Mouse (Mus musculus) layer of hippocampus, adult 2 months (tissue): ENCODE data around the gene Plekha4. TPM values are rescaled to one million over a fixed set of nuclear protein-coding genes. Genes with fewer than 3 reads are reported as not detected.

ENCODE experiments used
- DNase-seq, 2 experiments: peaks; one replicate each; pipeline ENCODE4 v3.0.0; 2022; ENCODE audit warnings: low spot score in 2 of 2
- H3K27ac ChIP-seq: fragments of 200-600 bp; 2 replicates; pipeline ENCODE4 v1.8.1; 2022
- H3K4me3 ChIP-seq: fragments of 200-600 bp; 2 replicates; pipeline ENCODE4 v1.8.1; 2022; ENCODE audit warnings: mild to moderate bottlenecking
- CTCF ChIP-seq: fragments of 200-600 bp; conservative IDR thresholded peaks from 2 replicates; pipeline ENCODE4 v1.8.1; 2022; ENCODE audit warnings: antibody characterized with exemption, mild to moderate bottlenecking, moderate library complexity
- total RNA-seq, 2 experiments: library from RNA; stranded (reverse); gene quantifications; 2 replicates each; pipeline ENCODE4 v1.2.3; 2021

Gene Plekha4
- total RNA-seq, 2 experiments from 2014 or later: 0.52 to 0.79 TPM

DNA sequence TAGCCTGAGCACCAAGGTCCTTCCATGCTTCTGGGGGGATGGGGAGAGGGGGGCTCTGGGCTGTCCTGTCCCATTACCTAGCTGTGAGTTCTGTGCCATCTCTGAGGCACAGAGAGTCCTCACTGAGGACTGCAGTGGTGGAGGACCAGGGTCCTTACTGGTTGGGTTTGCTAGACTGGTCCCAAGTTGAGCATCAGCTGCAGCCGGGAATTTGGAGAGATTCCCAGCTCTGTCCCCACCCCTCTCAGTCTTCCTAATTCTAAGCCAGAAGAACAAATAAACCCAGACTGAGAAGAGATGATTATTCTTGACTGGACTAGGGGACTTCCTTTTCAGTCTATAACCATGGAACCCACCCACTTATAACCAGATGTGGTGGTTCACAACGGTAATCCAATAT lies 4.5 kb downstream of the Plekha4 start:
- DNase-seq: no peak
- H3K27ac ChIP-seq: no peak overlapping the region
- H3K4me3 ChIP-seq: no peak overlapping the region
- TF ChIP-seq CTCF: no peak

DNA sequence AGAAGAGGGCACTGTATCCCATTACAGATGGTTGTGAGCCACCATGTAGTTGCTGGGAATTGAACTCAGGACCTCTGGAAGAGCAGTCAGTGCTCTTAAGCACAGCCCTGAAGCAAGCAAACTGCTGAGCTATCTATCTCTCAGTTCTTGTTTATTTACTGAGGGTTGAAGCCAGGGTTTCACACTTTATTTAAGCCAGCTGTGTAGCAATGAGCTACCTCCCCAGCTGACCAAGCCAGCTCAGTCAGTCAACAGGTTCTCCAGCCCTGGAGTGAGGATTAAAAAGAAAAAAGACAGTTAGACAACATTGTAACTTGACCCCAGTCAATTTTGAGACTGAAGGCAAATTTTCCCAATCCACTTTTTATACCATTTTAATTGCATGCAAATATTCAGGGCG lies 9.5 kb downstream of the Plekha4 start:
- no peak overlapping the region for H3K4me3 ChIP-seq
- DNase-seq: no peak
- H3K27ac ChIP-seq: no peak overlapping the region
- peak; percentile 27 for TF ChIP-seq CTCF

DNA sequence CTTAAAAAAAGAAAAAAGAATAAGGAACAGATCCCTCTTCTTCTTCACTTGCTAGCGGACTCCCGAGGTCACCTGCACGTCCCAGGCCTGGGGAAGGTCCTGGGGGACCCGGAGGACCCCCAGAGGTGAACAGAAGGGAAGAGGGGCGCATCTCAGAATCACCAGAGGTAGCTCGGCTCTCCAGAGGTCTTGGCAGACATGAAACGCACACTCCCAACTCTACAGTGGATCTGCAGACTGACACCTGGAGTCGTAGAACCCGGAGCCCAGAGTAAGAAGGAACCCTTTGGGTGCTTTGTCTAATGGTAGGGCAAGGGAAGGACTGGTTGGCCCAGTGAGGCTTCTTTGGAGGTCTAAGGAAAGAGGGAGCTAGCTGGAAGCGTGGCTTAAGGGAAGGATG lies 11.5 kb downstream of the Plekha4 start:
- peak overlapping the region; percentile 87 for H3K27ac ChIP-seq

DNA sequence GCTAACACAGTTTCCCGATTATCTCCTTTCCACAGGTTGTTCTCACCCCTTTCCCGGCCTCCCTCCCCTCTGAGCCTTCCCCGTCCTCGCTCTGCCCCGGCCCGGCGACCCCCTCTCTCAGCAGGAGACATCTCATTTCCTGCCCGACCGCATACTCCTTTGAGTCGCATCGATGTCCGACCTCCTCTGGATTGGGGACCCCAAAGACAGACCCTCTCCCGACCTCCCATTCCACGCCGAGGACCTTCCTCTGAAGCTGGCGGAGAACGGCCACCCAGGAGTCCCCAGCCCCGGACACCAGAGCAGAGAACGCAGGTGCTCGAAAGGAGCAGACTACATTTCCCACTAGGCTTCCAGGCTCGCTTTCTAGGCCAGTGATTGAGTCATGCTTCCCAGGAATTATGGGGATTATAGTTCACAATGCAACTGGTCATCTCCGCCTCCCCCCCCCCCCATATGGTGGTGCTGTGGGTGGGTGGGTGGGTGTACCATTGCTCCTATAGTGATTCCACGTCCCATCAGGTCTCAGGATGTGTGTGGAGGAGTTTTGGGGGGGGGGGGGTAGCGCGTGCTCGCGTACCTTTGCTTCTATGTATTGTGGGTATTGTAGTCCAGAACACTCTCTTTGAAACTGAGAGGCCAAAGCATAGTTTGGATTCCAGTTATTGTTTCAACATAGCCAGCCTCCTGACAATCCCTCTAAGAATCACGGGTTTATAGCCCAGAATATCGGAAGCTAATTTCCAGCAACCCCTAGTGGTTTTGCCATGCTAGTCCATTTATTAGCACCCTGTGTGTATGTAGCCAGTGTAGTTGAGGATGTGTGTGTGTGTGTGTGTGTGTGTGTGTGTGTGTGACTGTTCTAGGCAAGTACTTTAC lies 12.3 kb downstream of the Plekha4 start:
- DNase-seq: peak; percentile 68 to 70
- H3K4me3 ChIP-seq: peak overlapping the region; percentile 77
- TF ChIP-seq CTCF: peak; percentile 57
- H3K27ac ChIP-seq: peak overlapping the region; percentile 87

More for the DNA sequence above, 11.5 kb downstream of the Plekha4 start:
- TF ChIP-seq CTCF: no peak
- no peak for DNase-seq
- peak overlapping the region; percentile 77 for H3K4me3 ChIP-seq

DNA sequence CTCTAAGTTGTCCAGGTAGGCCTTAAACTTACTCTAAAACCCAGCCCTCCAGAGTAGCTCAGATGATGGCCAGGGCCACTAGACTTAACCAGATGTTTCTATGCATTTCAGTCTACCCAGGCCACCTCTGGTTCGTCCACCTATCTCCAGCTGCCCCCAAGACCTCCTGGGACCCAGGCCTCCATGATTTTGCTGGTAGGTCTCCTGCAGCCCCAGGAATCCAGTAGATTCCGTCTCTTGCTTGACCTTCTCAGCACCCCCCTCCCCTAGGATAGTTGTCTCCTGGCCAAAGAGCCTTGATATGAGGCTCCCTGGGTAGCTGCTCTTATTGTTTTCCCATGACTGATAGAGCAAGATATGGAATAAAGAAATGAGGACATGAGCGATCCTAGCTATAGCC lies 13.0 kb downstream of the Plekha4 start:
- TF ChIP-seq CTCF: no peak
- H3K27ac ChIP-seq: no peak overlapping the region
- no peak overlapping the region for H3K4me3 ChIP-seq
- no peak for DNase-seq

DNA sequence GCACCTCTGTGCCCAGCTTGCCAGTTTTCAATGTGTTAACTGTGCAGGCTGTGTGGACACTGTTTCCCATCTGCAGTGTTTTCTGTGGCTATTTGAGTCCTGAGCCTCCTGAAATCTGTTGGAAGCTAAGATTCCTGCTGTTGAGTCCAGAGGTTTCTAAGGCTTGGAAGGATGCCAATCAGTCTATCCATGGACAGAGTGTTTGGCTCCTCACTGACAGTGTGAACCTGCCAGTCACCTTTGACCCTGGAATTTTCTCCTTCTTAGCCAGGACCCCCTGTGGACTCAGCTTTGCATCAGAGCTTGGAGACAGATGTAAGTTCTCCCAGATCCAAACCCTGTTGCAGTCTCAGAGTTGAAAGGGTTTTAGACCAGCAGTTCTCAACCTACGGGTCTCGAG lies 14.1 kb downstream of the Plekha4 start:
- Histone ChIP-seq H3K27ac (no peak overlapping the region), H3K4me3 (no peak overlapping the region)
- no peak for DNase-seq
- TF ChIP-seq CTCF: no peak

DNA sequence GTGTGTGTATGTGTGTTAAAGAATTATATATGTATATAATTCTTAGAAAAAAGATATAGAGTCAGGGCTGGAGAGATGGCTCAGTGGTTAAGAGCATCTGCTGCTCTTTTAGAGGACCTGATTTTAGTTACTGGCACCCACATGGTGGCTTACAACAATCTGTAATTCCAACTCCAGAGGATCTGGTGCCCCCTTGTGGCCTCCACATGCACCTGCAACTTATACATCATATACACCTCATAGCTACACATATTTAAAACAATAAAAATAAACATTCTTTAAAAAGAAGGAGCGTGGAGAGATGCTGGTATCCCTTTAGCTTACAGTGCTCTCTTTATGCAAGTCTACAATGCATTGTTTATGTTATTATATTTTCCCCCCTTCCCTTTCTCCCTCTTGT lies 18.4 kb downstream of the Plekha4 start:
- DNase-seq: no peak
- peak; percentile 59 for TF ChIP-seq CTCF

DNA sequence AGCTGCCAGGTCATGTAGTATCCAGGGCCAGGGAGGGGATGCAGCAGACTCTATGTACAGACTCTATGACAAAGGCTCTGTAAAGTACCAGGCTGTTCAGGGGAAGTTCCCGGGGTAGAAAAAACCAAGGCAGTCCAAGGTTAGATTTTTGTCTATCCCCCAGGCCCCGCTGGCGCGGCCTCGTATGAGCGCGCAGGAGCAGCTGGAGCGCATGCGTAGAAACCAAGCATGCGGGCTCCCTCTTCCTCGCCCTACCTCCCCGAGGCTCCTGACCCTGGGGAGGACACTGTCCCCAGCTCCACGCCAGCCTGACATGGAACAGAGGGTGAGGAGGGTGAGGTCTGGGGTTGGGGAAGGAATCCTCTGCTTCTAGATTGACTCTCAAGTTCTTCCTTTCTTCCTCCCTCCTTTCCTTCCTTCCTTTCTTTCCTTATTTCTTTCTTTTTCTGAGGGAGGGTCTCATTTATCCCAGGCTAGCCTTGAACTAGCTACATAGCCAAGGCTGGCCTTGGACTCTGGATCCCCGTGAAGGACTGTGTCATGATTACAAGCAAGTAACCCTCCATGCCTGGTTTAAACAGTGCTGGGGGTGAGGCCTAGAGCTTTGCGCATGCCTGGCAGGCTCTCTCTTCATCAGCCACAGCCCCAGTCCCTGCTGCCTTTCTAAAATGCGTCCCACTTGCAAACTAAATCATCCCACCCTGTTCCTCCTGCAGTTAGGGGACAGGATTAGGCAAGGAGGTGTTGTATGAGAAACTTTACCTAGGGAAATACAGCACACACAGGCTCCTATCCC lies 23.7 kb downstream of the Plekha4 start:
- no peak overlapping the region for H3K27ac ChIP-seq
- no peak for TF ChIP-seq CTCF
- H3K4me3 ChIP-seq: no peak overlapping the region
- no peak for DNase-seq

More for the DNA sequence above, 18.4 kb downstream of the Plekha4 start:
- H3K27ac ChIP-seq: no peak overlapping the region
- no peak overlapping the region for H3K4me3 ChIP-seq

DNA sequence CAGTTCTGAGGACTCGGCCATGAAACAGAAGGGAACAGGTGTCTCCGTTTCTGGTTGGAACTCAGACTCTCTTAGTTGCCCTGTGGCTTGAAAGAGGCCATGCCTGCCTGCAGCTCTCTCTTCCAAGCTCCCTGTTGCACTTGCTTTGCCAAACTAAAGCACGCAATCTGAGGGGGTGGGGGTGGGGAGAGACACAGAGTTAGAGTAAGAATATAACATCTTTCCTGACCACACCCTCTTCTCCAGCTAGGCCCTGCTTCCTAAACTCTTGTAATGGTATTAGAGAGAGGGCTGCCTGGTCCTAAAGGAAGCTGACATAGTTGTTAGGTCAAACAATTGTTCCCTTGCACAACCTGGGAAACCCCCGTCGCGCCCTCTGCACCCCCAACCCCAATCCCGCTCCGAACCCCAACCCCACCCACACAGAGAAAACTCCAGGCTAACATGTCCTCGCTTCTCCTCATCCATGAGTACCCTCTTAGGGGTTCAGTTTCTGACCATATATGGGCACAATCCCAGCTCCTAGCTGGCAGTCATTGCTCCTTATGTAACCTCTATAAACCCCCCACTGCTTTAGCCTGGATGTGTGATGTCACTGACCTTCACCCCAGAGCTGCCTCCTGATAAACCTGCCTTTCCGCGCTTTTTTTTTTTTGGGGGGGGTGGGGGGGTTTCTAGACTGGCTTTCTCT lies 24.8 kb downstream of the Plekha4 start:
- TF ChIP-seq CTCF: no peak
- Histone ChIP-seq H3K4me3 (no peak overlapping the region), H3K27ac (no peak overlapping the region)
- DNase-seq: no peak

DNA sequence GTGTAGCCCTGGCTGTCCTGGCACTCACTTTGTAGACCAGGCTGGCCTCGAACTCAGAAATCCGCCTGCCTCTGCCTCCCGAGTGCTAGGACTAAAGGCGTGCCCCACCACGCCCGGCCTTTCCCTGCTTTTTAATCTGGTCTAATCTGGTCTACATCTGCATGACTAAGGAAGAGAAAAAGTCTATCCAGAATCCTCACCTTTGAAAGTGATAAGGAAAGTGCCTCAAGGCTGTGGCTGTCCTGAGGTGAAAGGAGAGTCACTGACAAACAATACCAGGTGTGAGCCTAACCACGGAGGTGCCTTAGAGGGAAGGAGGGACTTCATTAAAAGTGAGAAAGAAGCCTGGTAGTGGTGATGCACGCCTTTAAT lies 25.4 kb downstream of the Plekha4 start:
- no peak for DNase-seq
- H3K27ac ChIP-seq: no peak overlapping the region
- no peak for TF ChIP-seq CTCF
- H3K4me3 ChIP-seq: no peak overlapping the region

DNA sequence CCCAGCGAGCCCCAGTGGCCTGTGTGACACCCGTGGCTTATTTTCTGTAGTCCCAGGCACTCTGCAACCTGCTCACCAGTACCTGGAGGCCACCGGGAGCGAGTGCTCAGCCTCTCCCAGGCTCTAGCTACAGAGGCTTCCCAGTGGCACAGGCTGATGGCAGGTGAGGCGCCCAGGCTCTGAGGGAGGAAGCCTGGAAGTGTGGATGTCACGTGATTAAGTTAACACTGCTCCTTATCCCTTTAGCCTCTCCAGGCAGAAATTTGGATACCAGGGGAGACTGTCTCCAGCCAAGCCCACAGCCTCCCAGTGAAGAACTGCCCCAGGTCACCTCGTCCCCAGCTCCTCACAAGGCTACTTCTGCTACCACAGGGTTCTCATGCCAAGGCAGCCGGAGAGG lies 27.4 kb downstream of the Plekha4 start:
- no peak for DNase-seq
- TF ChIP-seq CTCF: no peak
- Histone ChIP-seq H3K4me3 (no peak overlapping the region), H3K27ac (no peak overlapping the region)

DNA sequence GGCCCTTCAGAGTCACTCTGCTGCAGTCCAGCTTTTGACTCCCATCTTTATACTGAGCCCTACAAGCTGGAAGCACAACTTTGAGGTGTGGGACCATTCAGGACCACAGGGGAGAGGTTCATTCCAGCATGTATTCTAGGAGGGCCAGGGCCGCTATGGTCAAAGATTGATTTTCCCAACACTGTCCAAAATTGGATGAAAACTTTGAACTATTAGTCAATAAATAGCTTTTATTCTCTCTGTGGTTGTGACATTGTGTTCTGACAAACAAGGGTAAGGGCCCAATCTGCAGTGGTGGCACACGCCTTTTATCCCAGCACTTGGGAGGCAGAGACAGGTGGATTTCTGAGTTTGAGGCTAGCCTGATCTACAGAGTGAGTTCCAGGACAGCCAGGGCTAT lies 27.9 kb downstream of the Plekha4 start:
- no peak for TF ChIP-seq CTCF
- no peak for DNase-seq
- H3K4me3 ChIP-seq: no peak overlapping the region
- no peak overlapping the region for H3K27ac ChIP-seq

DNA sequence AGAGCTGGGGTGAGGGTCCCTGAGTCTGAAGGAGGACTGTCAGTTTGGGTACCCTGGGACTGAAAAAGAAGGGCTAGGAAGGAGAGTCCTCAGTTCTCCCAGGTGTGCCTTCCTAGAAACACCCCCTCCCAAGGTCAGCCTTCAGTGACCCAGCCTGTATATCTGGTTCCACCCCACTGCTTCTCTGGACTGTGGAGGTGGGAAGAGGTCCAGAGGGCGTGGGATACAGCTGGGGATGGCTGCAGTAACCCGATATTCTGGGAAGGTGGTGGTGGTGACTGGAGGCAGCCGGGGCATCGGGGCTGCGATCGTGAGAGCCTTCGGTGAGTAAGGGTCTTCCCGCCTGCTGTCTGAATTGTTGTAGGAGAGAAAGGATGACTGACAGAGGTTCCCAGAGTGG lies 28.6 kb downstream of the Plekha4 start, which contains the start of gene Hsd17b14:
TSS of gene Hsd17b14 (plus strand) at position 150 of the 400 bp plus-strand sequence.
- DNase-seq: no peak
- H3K4me3 ChIP-seq: no peak within 1 kb of the TSS
- TF ChIP-seq CTCF: no peak
- no peak within 1 kb of the TSS for H3K27ac ChIP-seq
